Mouse (Mus musculus): ENCODE data around the gene Atoh8. TPM values are rescaled to one million over a fixed set of nuclear protein-coding genes. Genes with fewer than 3 reads are reported as not detected.

The Atoh8 gene
- polyA plus RNA-seq (2012; rRNA removed), result 4.9 and 9.1 TPM in 2 replicates

- WGBS, result 1% methylated on average over 68 of the region's 68 CpGs
- Histone ChIP-seq H3K4me3 (ENCODE audit: low read depth, low read length) (peak within 1 kb of the TSS; percentile 77), H3K27ac (ENCODE audit: insufficient read depth, low read depth, low read length) (peak within 1 kb of the TSS; percentile 57), H3K27me3 (ENCODE audit: control insufficient read depth, insufficient read depth, low read length) (peaks cover 9% of the 10 kb centered on the region), H3K36me3 (ENCODE audit: control insufficient read depth, insufficient read depth, low read length) (no peaks in the 10 kb centered on the region), H3K4me1 (ENCODE audit: control insufficient read depth, insufficient read depth, insufficient read length, low read length) (peaks cover 15% of the 10 kb centered on the region)
- TF ChIP-seq CTCF (IDR thresholded peaks at IDR 0.05; ENCODE audit: extremely low read depth, insufficient read length, insufficient replicate concordance, low read depth, low read length), result no peak
- TF ChIP-seq POLR2A (IDR thresholded peaks at IDR 0.05; ENCODE audit: low read depth, low read length), result no peak
Measured at GRCm38 (mm10) chr6:72235098-72235806, at the start of gene Atoh8. Atoh8 (minus strand) TSS chr6:72235577.

DNA sequence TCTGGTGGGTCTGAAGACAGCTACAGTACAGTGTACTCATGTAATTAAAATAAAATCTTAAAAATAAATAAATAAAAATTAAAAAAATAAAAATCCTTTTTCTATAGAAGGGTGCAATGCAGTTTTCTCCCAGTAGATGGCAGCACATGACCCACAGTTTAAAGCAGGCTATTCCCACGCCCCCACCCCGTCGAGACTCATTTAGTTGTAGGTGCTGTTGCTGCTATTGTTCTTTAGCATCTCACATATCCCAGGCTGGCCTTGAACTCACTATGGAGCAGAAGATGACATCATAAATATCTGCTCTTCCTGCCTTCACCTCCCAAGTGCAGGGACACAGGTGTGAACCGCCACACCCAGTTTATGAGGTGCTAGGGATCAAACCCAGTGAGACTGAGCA, 48.5 kb upstream of the Atoh8 start:
- no peak overlapping the region for H3K27ac ChIP-seq (ENCODE audit: insufficient read depth, low read depth, low read length)
- peaks cover 2% of the 10 kb centered on the region; the same call in 1 of the 2 replicates for H3K4me1 ChIP-seq (ENCODE audit: control insufficient read depth, insufficient read depth, insufficient read length, low read length)
- H3K36me3 ChIP-seq (ENCODE audit: control insufficient read depth, insufficient read depth, low read length), result no peaks in the 10 kb centered on the region
- H3K4me3 ChIP-seq (ENCODE audit: low read depth, low read length), result no peak overlapping the region
- 13% methylated on average over 4 of the region's 4 CpGs for WGBS
- peak; percentile 71; the same call in 1 of the 2 replicates for TF ChIP-seq CTCF (IDR thresholded peaks at IDR 0.05; ENCODE audit: extremely low read depth, insufficient read length, insufficient replicate concordance, low read depth, low read length)
- no peak for TF ChIP-seq POLR2A (IDR thresholded peaks at IDR 0.05; ENCODE audit: low read depth, low read length)
- H3K27me3 ChIP-seq (ENCODE audit: control insufficient read depth, insufficient read depth, low read length), result no peaks in the 10 kb centered on the region

DNA sequence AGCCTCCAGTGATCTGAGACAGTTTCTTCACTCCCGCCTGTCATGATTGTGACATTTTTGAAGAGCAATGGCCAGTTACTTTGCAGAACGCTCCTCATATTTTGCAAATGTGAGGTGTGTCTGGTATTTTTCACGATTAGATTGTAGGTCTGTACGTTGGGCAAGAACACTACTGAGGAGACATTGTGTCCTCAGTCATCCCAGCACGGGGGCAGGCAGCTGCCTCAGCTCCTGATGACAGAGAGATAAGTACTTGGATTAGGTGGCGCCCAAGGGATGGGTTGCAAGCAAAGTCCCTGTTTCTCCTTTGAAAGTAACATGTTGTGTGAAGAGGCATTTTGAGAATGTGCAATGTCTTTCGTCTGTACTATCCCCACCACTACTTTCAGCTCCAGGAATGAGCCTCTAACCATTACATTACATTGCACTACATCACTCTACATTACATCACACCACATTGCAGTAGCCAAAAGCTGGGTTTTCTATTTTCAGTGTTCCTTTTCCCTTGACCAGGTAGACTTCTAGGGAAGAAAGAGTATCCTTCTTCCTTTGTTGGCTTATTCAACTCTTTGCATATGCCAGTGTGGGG, 45.1 kb upstream of the Atoh8 start:
- Histone ChIP-seq H3K36me3 (ENCODE audit: control insufficient read depth, insufficient read depth, low read length) (no peaks in the 10 kb centered on the region), H3K27me3 (ENCODE audit: control insufficient read depth, insufficient read depth, low read length) (no peaks in the 10 kb centered on the region), H3K4me3 (ENCODE audit: low read depth, low read length) (no peak overlapping the region), H3K27ac (ENCODE audit: insufficient read depth, low read depth, low read length) (no peak overlapping the region), H3K4me1 (ENCODE audit: control insufficient read depth, insufficient read depth, insufficient read length, low read length) (peaks cover 2% of the 10 kb centered on the region; the same call in 1 of the 2 replicates)
- 50% methylated on average over 7 of the region's 7 CpGs for WGBS
- no peak for TF ChIP-seq CTCF (IDR thresholded peaks at IDR 0.05; ENCODE audit: extremely low read depth, insufficient read length, insufficient replicate concordance, low read depth, low read length)
- no peak for TF ChIP-seq POLR2A (IDR thresholded peaks at IDR 0.05; ENCODE audit: low read depth, low read length)

- H3K4me1 ChIP-seq (ENCODE audit: control insufficient read depth, insufficient read depth, insufficient read length, low read length), result peaks cover 2% of the 10 kb centered on the region; the same call in 1 of the 2 replicates
- no peaks in the 10 kb centered on the region for H3K36me3 ChIP-seq (ENCODE audit: control insufficient read depth, insufficient read depth, low read length)
- H3K4me3 ChIP-seq (ENCODE audit: low read depth, low read length), result no peak overlapping the region
- no peaks in the 10 kb centered on the region for H3K27me3 ChIP-seq (ENCODE audit: control insufficient read depth, insufficient read depth, low read length)
- 35% methylated on average over 7 of the region's 7 CpGs for WGBS
- TF ChIP-seq POLR2A (IDR thresholded peaks at IDR 0.05; ENCODE audit: low read depth, low read length) (no peak), CTCF (IDR thresholded peaks at IDR 0.05; ENCODE audit: extremely low read depth, insufficient read length, insufficient replicate concordance, low read depth, low read length) (no peak)
- H3K27ac ChIP-seq (ENCODE audit: insufficient read depth, low read depth, low read length), result no peak overlapping the region
Measured at GRCm38 (mm10) chr6:72279505-72279904, 44.1 kb upstream of the Atoh8 start.

DNA sequence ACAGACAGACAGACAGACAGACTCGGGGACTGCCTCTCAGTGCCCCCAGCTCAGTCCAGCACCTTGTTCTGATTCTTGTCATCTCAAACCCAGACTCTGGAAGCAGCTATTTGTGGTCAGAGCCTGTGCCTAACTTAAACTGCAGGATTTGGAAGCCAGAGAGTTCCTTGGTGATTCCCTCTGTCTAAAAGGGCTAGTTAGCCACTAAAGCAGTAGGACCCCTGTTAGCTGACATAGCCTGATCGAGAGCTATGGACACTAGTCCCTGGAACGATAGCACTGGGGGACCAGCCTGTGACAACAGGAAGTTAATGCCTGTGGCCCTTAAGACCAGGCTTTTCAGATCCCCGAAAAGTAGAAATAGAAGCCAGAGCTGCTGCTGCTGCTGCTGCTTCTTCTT, 43.5 kb upstream of the Atoh8 start:
- Histone ChIP-seq H3K4me1 (ENCODE audit: control insufficient read depth, insufficient read depth, insufficient read length, low read length) (no peaks in the 10 kb centered on the region), H3K4me3 (ENCODE audit: low read depth, low read length) (no peak overlapping the region), H3K27ac (ENCODE audit: insufficient read depth, low read depth, low read length) (peak overlapping the region; percentile 21; the same call in 1 of the 2 replicates), H3K36me3 (ENCODE audit: control insufficient read depth, insufficient read depth, low read length) (no peaks in the 10 kb centered on the region), H3K27me3 (ENCODE audit: control insufficient read depth, insufficient read depth, low read length) (no peaks in the 10 kb centered on the region)
- 64% methylated on average over 4 of the region's 4 CpGs for WGBS
- no peak for TF ChIP-seq CTCF (IDR thresholded peaks at IDR 0.05; ENCODE audit: extremely low read depth, insufficient read length, insufficient replicate concordance, low read depth, low read length)

DNA sequence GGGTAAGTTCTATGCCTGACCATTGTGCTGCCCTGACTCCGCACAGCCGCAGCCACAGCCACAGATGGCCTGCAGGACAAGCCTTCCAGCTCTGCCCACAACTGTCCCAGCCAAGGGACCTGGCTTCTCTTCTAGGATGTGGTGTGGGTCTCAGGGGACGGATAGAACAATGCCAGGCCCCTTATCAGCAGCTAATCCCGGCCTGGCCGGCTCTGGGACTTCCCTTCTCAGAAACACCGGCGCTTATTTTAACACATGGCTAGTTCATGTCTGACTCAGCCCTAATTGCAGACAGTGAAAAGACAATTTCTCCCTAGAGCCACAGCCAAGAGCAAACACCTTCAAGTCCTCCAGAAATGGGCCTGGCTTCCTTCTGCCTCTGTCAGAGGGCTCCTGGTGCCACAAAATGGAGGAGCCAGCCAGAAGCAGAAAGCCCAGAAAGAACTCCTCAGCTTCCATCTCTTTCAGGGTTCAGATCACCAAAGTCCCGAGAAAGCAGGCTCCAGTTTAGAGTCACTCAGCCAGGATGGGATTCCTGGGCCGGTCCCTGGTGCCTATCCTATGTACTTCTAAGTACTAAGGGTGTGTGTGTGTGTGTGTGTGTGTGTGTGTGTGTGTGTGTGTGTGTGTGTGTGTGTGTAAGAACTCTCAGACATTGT, 42.3 kb upstream of the Atoh8 start:
- H3K4me1 ChIP-seq (ENCODE audit: control insufficient read depth, insufficient read depth, insufficient read length, low read length), result no peaks in the 10 kb centered on the region
- no peak overlapping the region for H3K4me3 ChIP-seq (ENCODE audit: low read depth, low read length)
- H3K27me3 ChIP-seq (ENCODE audit: control insufficient read depth, insufficient read depth, low read length), result no peaks in the 10 kb centered on the region
- H3K36me3 ChIP-seq (ENCODE audit: control insufficient read depth, insufficient read depth, low read length), result no peaks in the 10 kb centered on the region
- peak overlapping the region; percentile 21; the same call in 1 of the 2 replicates for H3K27ac ChIP-seq (ENCODE audit: insufficient read depth, low read depth, low read length)
- no peak for TF ChIP-seq CTCF (IDR thresholded peaks at IDR 0.05; ENCODE audit: extremely low read depth, insufficient read length, insufficient replicate concordance, low read depth, low read length)
- no peak for TF ChIP-seq POLR2A (IDR thresholded peaks at IDR 0.05; ENCODE audit: low read depth, low read length)
- WGBS, result 60% methylated on average over 9 of the region's 9 CpGs

DNA sequence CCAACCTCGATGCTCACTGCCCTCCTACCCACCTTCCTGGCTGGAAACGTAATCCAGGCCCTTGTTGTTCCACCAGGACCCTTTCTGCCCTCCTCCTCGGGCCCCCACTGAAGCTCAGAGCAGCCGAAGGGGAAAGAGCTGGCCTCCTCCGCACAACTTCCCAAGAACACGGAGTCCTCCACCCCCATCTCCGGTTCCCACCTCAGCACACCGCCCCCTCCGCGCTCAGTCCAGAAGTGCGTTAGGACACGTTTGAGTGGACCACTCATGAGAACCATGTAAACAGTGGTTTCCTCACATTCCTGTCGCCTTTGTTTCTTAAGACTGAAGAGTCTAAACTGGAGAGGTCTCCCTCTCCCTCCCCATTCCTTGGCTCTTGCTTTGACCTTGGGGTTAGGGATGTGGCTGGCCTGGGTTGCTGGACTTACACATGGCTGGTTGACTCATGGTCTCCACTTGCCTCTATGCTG, 41.6 kb upstream of the Atoh8 start:
- no peaks in the 10 kb centered on the region for H3K4me1 ChIP-seq (ENCODE audit: control insufficient read depth, insufficient read depth, insufficient read length, low read length)
- H3K4me3 ChIP-seq (ENCODE audit: low read depth, low read length), result no peak overlapping the region
- H3K27me3 ChIP-seq (ENCODE audit: control insufficient read depth, insufficient read depth, low read length), result no peaks in the 10 kb centered on the region
- TF ChIP-seq CTCF (IDR thresholded peaks at IDR 0.05; ENCODE audit: extremely low read depth, insufficient read length, insufficient replicate concordance, low read depth, low read length) (no peak), POLR2A (IDR thresholded peaks at IDR 0.05; ENCODE audit: low read depth, low read length) (no peak)
- WGBS, result 72% methylated on average over 13 of the region's 13 CpGs
- peak overlapping the region; percentile 84 for H3K27ac ChIP-seq (ENCODE audit: insufficient read depth, low read depth, low read length)
- H3K36me3 ChIP-seq (ENCODE audit: control insufficient read depth, insufficient read depth, low read length), result no peaks in the 10 kb centered on the region
